Mouse (Mus musculus): ENCODE results near the gene Trpm6.

Trpm6 gene

GRCm38 (mm10) chr19:18749598-18750339 is at the start of gene Trpm6:
Gene Trpm6 (plus strand): TSS chr19:18749983.
- in situ Hi-C loops (cut with MboI, MseI): loop anchor here in 1 of 2 experiments (5.0 to 10.0 kb wide), 2 partner anchors 1365 to 1482 kb away; no protein-coding TSS in a partner anchor

- in situ Hi-C loops (cut with MboI, MseI): no loop called here
These were observed 41.7 kb upstream of the Trpm6 start for GRCm38 (mm10) chr19:18708101-18708500.

GRCm38 (mm10) chr19:18710903-18711302 is 38.9 kb upstream of the Trpm6 start:
- in situ Hi-C loops (cut with MboI, MseI): loop anchor here in 1 of 2 experiments (5.0 to 10.0 kb wide), 2 partner anchors 79 to 1306 kb away; partner anchors contain the start of genes Nmrk1 and Ostf1

- in situ Hi-C loops (cut with MboI, MseI): loop anchor here in 1 of 2 experiments (5.0 to 10.0 kb wide), 2 partner anchors 79 to 1307 kb away; partner anchors contain the start of genes Nmrk1 and Ostf1
These were observed 38.2 kb upstream of the Trpm6 start for GRCm38 (mm10) chr19:18711589-18711988.

GRCm38 (mm10) chr19:18712153-18712865 is 37.5 kb upstream of the Trpm6 start:
- in situ Hi-C loops (cut with MboI, MseI): loop anchor here in 1 of 2 experiments (5.0 to 10.0 kb wide), 2 partner anchors 80 to 1308 kb away; partner anchors contain the start of genes Nmrk1 and Ostf1

GRCm38 (mm10) chr19:18712866-18713300 is 36.9 kb upstream of the Trpm6 start, which contains the start of gene D030056L22Rik:
Gene D030056L22Rik (plus strand): TSS chr19:18713193.
- in situ Hi-C loops (cut with MboI, MseI): loop anchor here in 1 of 2 experiments (5.0 to 10.0 kb wide), 2 partner anchors 81 to 1308 kb away; partner anchors contain the start of genes Nmrk1 and Ostf1

- in situ Hi-C loops (cut with MboI, MseI): loop anchor here in 1 of 2 experiments (5.0 to 10.0 kb wide), 2 partner anchors 81 to 1309 kb away; partner anchors contain the start of genes Nmrk1 and Ostf1
These were observed 36.4 kb upstream of the Trpm6 start for GRCm38 (mm10) chr19:18713357-18713756.

- in situ Hi-C loops (cut with MboI, MseI): loop anchor here in 1 of 2 experiments (10.0 kb wide), 1 partner anchor 1312 kb away; no protein-coding TSS in a partner anchor
These were observed 33.4 kb upstream of the Trpm6 start for GRCm38 (mm10) chr19:18716374-18716773.

GRCm38 (mm10) chr19:18720337-18720736 is 29.4 kb upstream of the Trpm6 start:
- in situ Hi-C loops (cut with MboI, MseI): loop anchor here (5.0 to 10.0 kb wide), 2 partner anchors 114 to 117 kb away; no protein-coding TSS in a partner anchor

GRCm38 (mm10) chr19:18725186-18725585 is 24.6 kb upstream of the Trpm6 start:
- in situ Hi-C loops (cut with MboI, MseI): loop anchor here in 1 of 2 experiments (10.0 kb wide), 1 partner anchor 110 kb away; no protein-coding TSS in a partner anchor

GRCm38 (mm10) chr19:18730255-18730654 is 19.5 kb upstream of the Trpm6 start:
- in situ Hi-C loops (cut with MboI, MseI): no loop called here

- in situ Hi-C loops (cut with MboI, MseI): no loop called here
These were observed 18.7 kb upstream of the Trpm6 start for GRCm38 (mm10) chr19:18731077-18731476.

- in situ Hi-C loops (cut with MboI, MseI): no loop called here
These were observed 13.9 kb upstream of the Trpm6 start for GRCm38 (mm10) chr19:18735901-18736300.

- in situ Hi-C loops (cut with MboI, MseI): no loop called here
These were observed 10.6 kb upstream of the Trpm6 start for GRCm38 (mm10) chr19:18739146-18739545.

GRCm38 (mm10) chr19:18743946-18744345 is 5.8 kb upstream of the Trpm6 start:
- in situ Hi-C loops (cut with MboI, MseI): loop anchor here (5.0 to 10.0 kb wide), 2 partner anchors 1359 to 1477 kb away; no protein-coding TSS in a partner anchor

GRCm38 (mm10) chr19:18746576-18747340 is 3.0 kb upstream of the Trpm6 start:
- in situ Hi-C loops (cut with MboI, MseI): loop anchor here in 1 of 2 experiments (5.0 to 10.0 kb wide), 2 partner anchors 1362 to 1479 kb away; no protein-coding TSS in a partner anchor

- in situ Hi-C loops (cut with MboI, MseI): loop anchor here in 1 of 2 experiments (5.0 to 10.0 kb wide), 2 partner anchors 1363 to 1480 kb away; no protein-coding TSS in a partner anchor
These were observed 2.4 kb upstream of the Trpm6 start for GRCm38 (mm10) chr19:18747379-18747778.

- in situ Hi-C loops (cut with MboI, MseI): no loop called here
These were observed 7.4 kb downstream of the Trpm6 start for GRCm38 (mm10) chr19:18757191-18757590.

- in situ Hi-C loops (cut with MboI, MseI): no loop called here
These were observed 7.9 kb downstream of the Trpm6 start for GRCm38 (mm10) chr19:18757706-18758105.

GRCm38 (mm10) chr19:18758269-18758668 is 8.5 kb downstream of the Trpm6 start:
- in situ Hi-C loops (cut with MboI, MseI): no loop called here
